Mouse (Mus musculus) liver, embryonic 13.5 days (tissue): ENCODE data around the gene Pla2g5. TPM values are rescaled to one million over a fixed set of nuclear protein-coding genes. Genes with fewer than 3 reads are reported as not detected.
A peak's percentile ranks its signal among the peaks of the same experiment; 100 is the strongest.
"Not testable (repeated sequence)": the region's sequence is repeated elsewhere in the genome, so short reads cannot be mapped to it uniquely, and the experiment has no call there.

ENCODE experiments used
- ATAC-seq: fragments of 200-750 bp; cut with Nextera tagmentation; 2 replicates; pipeline ENCODE4 v1.8.0; 2017; ENCODE audit warnings: low read depth, mild to moderate bottlenecking, moderate number of reproducible peaks, moderate library complexity
- DNase-seq: peaks from one replicate; pipeline ENCODE4 v3.0.0; 2022
- H3K27ac ChIP-seq: fragments of 300-500 bp; sonication (generic); 2 replicates; pipeline ENCODE4 v1.5.1; 2015; ENCODE audit warnings: moderate library complexity, mild to moderate bottlenecking, inconsistent platforms
- H3K27me3 ChIP-seq: fragments of 300-500 bp; sonication (generic); 2 replicates; pipeline ENCODE4 v1.6.1; 2015; ENCODE audit warnings: mild to moderate bottlenecking, inconsistent platforms
- H3K36me3 ChIP-seq: fragments of 300-500 bp; sonication (generic); 2 replicates; pipeline ENCODE4 v1.6.1; 2015; ENCODE audit warnings: mild to moderate bottlenecking, inconsistent platforms
- H3K4me1 ChIP-seq: fragments of 300-500 bp; sonication (generic); replicated peaks from 2 replicates; pipeline ENCODE4 v1.6.1; 2015; ENCODE audit warnings: inconsistent platforms
- H3K4me2 ChIP-seq: fragments of 300-500 bp; sonication (generic); 2 replicates; pipeline ENCODE4 v1.6.1; 2015; ENCODE audit warnings: inconsistent platforms, mild to moderate bottlenecking, moderate library complexity
- H3K4me3 ChIP-seq: fragments of 300-500 bp; sonication (generic); replicated peaks from 2 replicates; pipeline ENCODE4 v1.5.1; 2015; ENCODE audit warnings: mild to moderate bottlenecking, inconsistent platforms
- H3K9ac ChIP-seq: fragments of 300-500 bp; sonication (generic); 2 replicates; pipeline ENCODE4 v1.6.1; 2015; ENCODE audit warnings: mild to moderate bottlenecking, inconsistent platforms
- H3K9me3 ChIP-seq: fragments of 300-500 bp; sonication (generic); replicated peaks from 2 replicates; pipeline ENCODE4 v1.6.1; 2016; ENCODE audit warnings: inconsistent platforms
- WGBS: fragments of 180-500 bp; shearing (Covaris S2); methylation state at CpG from one replicate; pipeline ENCODE4 v1.1.7; 2015; ENCODE audit not compliant: insufficient replicate concordance; 5-methylcytosine and 5-hydroxymethylcytosine counted together
- polyA plus RNA-seq: library from polyadenylated mRNA; unstranded; fragments of >200 nt; fragmentation: Nextera tagmentation; extraction: Ambion mirVana; gene quantifications from 2 replicates; pipeline ENCODE4 v1.2.1, GENCODE M21; 2015

Pla2g5 gene
- polyA plus RNA-seq, 1 experiment from 2014 or later = not detected

GRCm38 (mm10) chr4:138857576-138857975, 5.7 kb downstream of the Pla2g5 start:
- Histone ChIP-seq H3K9ac (no peak overlapping the region), H3K27me3 (peaks cover 12% of the 10 kb centered on the region), H3K27ac (no peak overlapping the region), H3K4me1 (no peaks in the 10 kb centered on the region), H3K4me2 (no peak overlapping the region), H3K36me3 (no peaks in the 10 kb centered on the region), H3K9me3 (no peaks in the 10 kb centered on the region), H3K4me3 (no peak overlapping the region)
- 25% methylated on average over 10 of the region's 10 CpGs for WGBS
- ATAC-seq (no peak), DNase-seq (no peak)

DNA sequence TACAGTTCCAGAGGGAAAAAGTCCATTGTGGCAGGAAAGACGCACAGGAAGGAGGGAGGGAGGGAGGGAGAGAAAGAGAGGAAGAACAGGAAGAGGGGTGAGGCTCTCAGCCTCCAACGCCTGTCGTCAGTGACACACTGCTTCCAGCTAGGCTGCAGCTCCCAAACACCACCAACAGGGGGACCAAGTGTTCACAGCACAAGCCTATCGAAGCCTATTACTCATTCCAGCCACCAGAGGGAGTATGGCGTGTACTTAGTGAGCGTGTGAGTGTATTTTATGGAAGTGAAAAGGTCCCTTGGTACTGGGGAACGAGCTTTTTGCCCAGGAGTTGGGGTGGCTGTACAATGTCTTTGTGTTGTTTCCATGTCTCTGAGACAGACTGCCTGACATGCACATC, 6.8 kb downstream of the Pla2g5 start:
- no peak overlapping the region for H3K4me3 ChIP-seq
- H3K27me3 ChIP-seq = peaks cover 12% of the 10 kb centered on the region
- DNase-seq (peak; percentile 43), ATAC-seq (no peak)
- no peaks in the 10 kb centered on the region for H3K36me3 ChIP-seq
- H3K4me2 ChIP-seq = no peak overlapping the region
- no peak overlapping the region for H3K9ac ChIP-seq
- H3K27ac ChIP-seq = no peak overlapping the region
- 11% methylated on average over 7 of the region's 7 CpGs for WGBS
- H3K4me1 ChIP-seq = no peaks in the 10 kb centered on the region
- H3K9me3 ChIP-seq = no peaks in the 10 kb centered on the region

GRCm38 (mm10) chr4:138855092-138855632, 8.1 kb downstream of the Pla2g5 start:
- ATAC-seq (no peak), DNase-seq (no peak)
- Histone ChIP-seq H3K4me1 (no peaks in the 10 kb centered on the region), H3K4me3 (no peak overlapping the region), H3K27ac (no peak overlapping the region), H3K4me2 (no peak overlapping the region), H3K9ac (no peak overlapping the region), H3K9me3 (no peaks in the 10 kb centered on the region), H3K27me3 (peaks cover 9% of the 10 kb centered on the region), H3K36me3 (no peaks in the 10 kb centered on the region)
- 69% methylated on average over 9 of the region's 9 CpGs for WGBS

GRCm38 (mm10) chr4:138852961-138853360, 10.3 kb downstream of the Pla2g5 start:
- H3K4me3 ChIP-seq = no peak overlapping the region
- DNase-seq (no peak), ATAC-seq (no peak)
- H3K36me3 ChIP-seq = no peaks in the 10 kb centered on the region
- peaks cover 12% of the 10 kb centered on the region for H3K27me3 ChIP-seq
- no peaks in the 10 kb centered on the region for H3K4me1 ChIP-seq
- 60% methylated on average over 6 of the region's 6 CpGs for WGBS
- no peak overlapping the region for H3K27ac ChIP-seq
- H3K9ac ChIP-seq = no peak overlapping the region
- H3K9me3 ChIP-seq = no peaks in the 10 kb centered on the region
- no peak overlapping the region for H3K4me2 ChIP-seq

DNA sequence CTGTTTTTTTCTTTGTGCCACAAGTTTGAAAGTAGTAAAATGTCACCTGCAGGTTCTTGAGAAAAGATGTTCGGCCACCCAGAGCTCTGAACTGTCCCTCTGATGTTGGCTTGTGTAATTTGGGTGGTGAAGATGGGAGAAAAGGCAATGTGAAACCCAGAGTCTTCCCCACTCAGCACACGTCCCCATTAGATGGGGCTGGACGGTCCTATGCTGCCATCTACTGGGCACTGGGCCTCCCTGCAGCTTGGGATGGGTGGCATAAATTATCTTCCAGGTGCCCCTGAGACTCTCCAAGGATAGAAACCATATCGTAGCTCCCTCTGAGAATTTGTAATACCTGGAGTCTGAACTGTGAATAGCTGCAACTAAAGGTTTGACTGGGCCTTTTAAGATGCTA, 11.8 kb downstream of the Pla2g5 start:
- no peaks in the 10 kb centered on the region for H3K4me1 ChIP-seq
- 2% methylated on average over 4 of the region's 4 CpGs for WGBS
- H3K27me3 ChIP-seq = peaks cover 12% of the 10 kb centered on the region
- no peaks in the 10 kb centered on the region for H3K36me3 ChIP-seq
- ATAC-seq (no peak), DNase-seq (peak; percentile 15)
- H3K9me3 ChIP-seq = no peaks in the 10 kb centered on the region
- H3K9ac ChIP-seq = no peak overlapping the region
- no peak overlapping the region for H3K27ac ChIP-seq
- no peak overlapping the region for H3K4me2 ChIP-seq
- H3K4me3 ChIP-seq = no peak overlapping the region

DNA sequence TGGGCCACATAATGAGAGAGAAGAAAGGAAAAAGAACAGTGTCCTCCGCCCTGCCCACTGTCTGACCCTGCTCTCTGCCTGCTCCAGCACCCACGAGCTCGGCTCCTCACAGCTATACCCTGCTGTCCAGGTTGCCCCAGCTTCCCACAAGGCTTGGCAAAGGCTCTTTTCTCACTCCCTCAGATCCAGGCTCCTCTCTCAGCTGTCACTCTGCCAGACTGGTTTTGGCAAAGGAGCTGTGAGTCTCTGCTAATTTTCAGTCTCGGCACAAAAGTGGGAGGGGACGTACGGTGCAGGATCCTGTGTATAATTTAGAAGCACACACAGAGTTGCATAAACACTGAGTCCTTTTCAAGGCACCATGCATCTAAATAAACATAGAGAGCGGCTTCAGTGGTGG, 21.9 kb downstream of the Pla2g5 start:
- no peak for ATAC-seq
- Histone ChIP-seq H3K27ac (no peak overlapping the region), H3K4me3 (no peak overlapping the region), H3K4me2 (no peak overlapping the region), H3K9ac (no peak overlapping the region), H3K4me1 (no peaks in the 10 kb centered on the region), H3K36me3 (no peaks in the 10 kb centered on the region), H3K9me3 (peaks cover 13% of the 10 kb centered on the region; the same call in 1 of the 2 replicates), H3K27me3 (no peaks in the 10 kb centered on the region)
- 78% methylated on average over 7 of the region's 7 CpGs for WGBS
- DNase-seq = no peak

DNA sequence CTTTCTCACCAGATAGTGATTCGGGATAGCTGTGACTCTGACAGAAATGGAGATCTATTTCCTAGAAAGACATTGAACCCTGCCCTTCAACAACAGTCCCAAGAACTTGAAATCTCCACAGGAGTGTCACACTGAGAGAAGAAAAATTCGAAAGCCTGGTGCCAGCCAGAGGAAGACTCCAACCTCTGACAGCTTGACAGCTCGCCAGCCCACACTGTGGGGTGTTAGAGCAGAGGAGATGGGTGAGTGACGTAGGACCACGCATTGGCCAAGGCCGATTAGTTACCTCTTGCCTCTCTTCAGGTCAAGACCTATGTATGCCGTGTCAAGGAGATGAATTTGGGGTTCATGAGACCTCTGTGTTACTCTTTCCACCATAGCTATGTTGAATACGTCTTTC, 22.6 kb downstream of the Pla2g5 start:
- Histone ChIP-seq H3K9ac (no peak overlapping the region), H3K27me3 (no peaks in the 10 kb centered on the region), H3K4me3 (no peak overlapping the region), H3K9me3 (peaks cover 13% of the 10 kb centered on the region; the same call in 1 of the 2 replicates), H3K36me3 (no peaks in the 10 kb centered on the region), H3K27ac (no peak overlapping the region), H3K4me2 (no peak overlapping the region), H3K4me1 (no peaks in the 10 kb centered on the region)
- no peak for DNase-seq
- 61% methylated on average over 8 of the region's 8 CpGs for WGBS
- no peak for ATAC-seq

GRCm38 (mm10) chr4:138839806-138840205, 23.5 kb downstream of the Pla2g5 start:
- no peak for ATAC-seq
- WGBS = 61% methylated on average over 6 of the region's 6 CpGs

GRCm38 (mm10) chr4:138827147-138827546, 36.1 kb downstream of the Pla2g5 start:
- H3K4me3 ChIP-seq = no peak overlapping the region
- ATAC-seq = no peak
- no peak overlapping the region for H3K27ac ChIP-seq
- H3K27me3 ChIP-seq = 0 out of 2 replicates have a peak, but pooled peaks cover 2% of the 10 kb centered on the region
- H3K9me3 ChIP-seq = no peaks in the 10 kb centered on the region
- no peak overlapping the region for H3K4me2 ChIP-seq
- no peaks in the 10 kb centered on the region for H3K36me3 ChIP-seq
- H3K4me1 ChIP-seq = no peaks in the 10 kb centered on the region
- no peak overlapping the region for H3K9ac ChIP-seq
- DNase-seq = no peak
- 29% methylated on average over 11 of the region's 11 CpGs for WGBS

More at GRCm38 (mm10) chr4:138839806-138840205, 23.5 kb downstream of the Pla2g5 start:
- Histone ChIP-seq H3K4me2 (no peak overlapping the region), H3K4me3 (no peak overlapping the region), H3K27me3 (no peaks in the 10 kb centered on the region), H3K9ac (no peak overlapping the region), H3K4me1 (no peaks in the 10 kb centered on the region), H3K36me3 (no peaks in the 10 kb centered on the region), H3K27ac (no peak overlapping the region), H3K9me3 (peaks cover 9% of the 10 kb centered on the region; the same call in 1 of the 2 replicates)
- DNase-seq = no peak

DNA sequence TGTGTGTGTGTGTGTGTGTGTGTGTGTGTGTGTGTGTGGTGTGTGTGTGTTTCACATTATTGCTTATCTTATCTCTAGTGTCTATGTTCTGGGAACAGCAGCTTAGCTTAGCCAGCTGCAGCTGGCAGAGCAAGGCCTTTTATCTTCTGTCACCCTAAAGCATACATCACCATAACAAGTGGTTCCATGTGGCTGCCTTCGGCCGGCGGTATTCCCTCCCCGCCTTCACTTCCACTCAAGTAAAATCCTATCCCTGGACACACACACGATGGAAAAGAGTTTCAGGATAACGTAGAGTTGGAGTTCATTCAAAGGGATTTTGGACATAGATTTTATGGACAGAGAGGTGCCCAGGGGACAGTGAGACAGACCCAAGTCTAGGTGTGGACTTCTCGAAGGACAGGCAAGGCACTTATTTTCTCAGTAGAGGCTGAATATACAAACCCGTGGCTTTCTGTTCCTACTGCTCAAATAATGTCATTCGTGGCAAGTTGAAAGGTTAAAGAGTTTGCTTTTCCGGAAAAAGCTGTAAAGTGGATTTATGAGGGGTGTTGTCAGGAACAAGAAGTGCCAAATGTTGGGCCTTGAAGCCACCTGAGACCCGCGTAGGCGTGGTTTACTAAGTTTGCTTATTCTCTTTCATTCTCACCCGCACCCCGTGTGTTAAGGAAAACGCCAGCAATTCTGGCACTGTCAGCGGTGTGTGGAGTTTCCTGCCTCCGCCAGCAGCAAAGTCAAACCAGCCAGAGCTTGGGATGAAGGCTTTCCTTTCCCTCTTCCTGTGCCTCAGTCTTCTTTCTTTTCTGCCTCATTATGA, 37.3 kb downstream of the Pla2g5 start:
- no peaks in the 10 kb centered on the region for H3K9me3 ChIP-seq
- 0 out of 2 replicates have a peak, but pooled peaks cover 2% of the 10 kb centered on the region for H3K27me3 ChIP-seq
- H3K9ac ChIP-seq = no peak overlapping the region
- H3K4me1 ChIP-seq = no peaks in the 10 kb centered on the region
- H3K27ac ChIP-seq = no peak overlapping the region
- ATAC-seq = no peak
- 42% methylated on average over 18 of the region's 18 CpGs for WGBS
- H3K4me3 ChIP-seq = no peak overlapping the region
- no peak overlapping the region for H3K4me2 ChIP-seq
- H3K36me3 ChIP-seq = no peaks in the 10 kb centered on the region
- no peak for DNase-seq

- no peak overlapping the region for H3K4me3 ChIP-seq
- H3K9ac ChIP-seq = no peak overlapping the region
- ATAC-seq (no peak), DNase-seq (no peak)
- no peak overlapping the region for H3K27ac ChIP-seq
- no peak overlapping the region for H3K4me2 ChIP-seq
- H3K4me1 ChIP-seq = no peaks in the 10 kb centered on the region
- no peaks in the 10 kb centered on the region for H3K36me3 ChIP-seq
- 0 out of 2 replicates have a peak, but pooled peaks cover 2% of the 10 kb centered on the region for H3K27me3 ChIP-seq
- WGBS = 65% methylated on average over 2 of the region's 2 CpGs
- H3K9me3 ChIP-seq = no peaks in the 10 kb centered on the region
Measured at GRCm38 (mm10) chr4:138824660-138825059, 38.6 kb downstream of the Pla2g5 start.

DNA sequence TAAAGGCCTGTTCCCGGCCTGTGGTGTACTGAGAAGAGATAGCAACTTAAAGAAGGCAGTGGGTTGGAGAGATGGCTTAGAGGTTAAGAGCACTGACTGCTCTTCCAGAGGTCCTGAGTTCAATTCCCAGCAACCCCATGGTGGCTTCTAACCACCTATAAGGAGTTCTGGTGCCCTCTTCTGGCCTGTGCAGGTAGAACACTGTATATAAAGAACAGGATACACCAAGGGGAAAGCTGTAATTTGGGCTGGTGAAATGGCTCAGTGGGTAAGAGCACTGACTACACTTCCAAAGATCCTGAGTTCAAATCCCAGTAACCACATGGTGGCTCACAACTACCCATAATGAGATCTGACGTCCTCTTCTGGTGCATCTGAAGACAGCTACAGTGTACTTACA, 39.1 kb downstream of the Pla2g5 start:
- H3K9ac ChIP-seq, ATAC-seq, H3K27ac ChIP-seq, H3K27me3 ChIP-seq, H3K4me1 ChIP-seq, H3K4me3 ChIP-seq, H3K9me3 ChIP-seq, DNase-seq, H3K36me3 ChIP-seq, H3K4me2 ChIP-seq: not testable (repeated sequence)
- 44% methylated on average over 2 of the region's 2 CpGs for WGBS
